Mouse (Mus musculus) heart, adult 2 months (tissue): ENCODE data around the gene Serpina7. TPM values are rescaled to one million over a fixed set of nuclear protein-coding genes. Genes with fewer than 3 reads are reported as not detected.

ENCODE experiments used
- DNase-seq, 2 experiments: peaks; one replicate each; pipeline ENCODE4 v3.0.0; 2021
- H3K27ac ChIP-seq: fragments of 200-600 bp; 2 replicates; pipeline ENCODE4 v1.8.1; 2022
- H3K27me3 ChIP-seq: fragments of 200-500 bp; 2 replicates; pipeline ENCODE4 v1.6.1; 2012; ENCODE audit warnings: mild to moderate bottlenecking, low read length, inconsistent platforms, mixed read lengths; ENCODE audit not compliant: control insufficient read depth, insufficient read depth
- H3K36me3 ChIP-seq: fragments of 200-500 bp; 2 replicates; pipeline ENCODE4 v1.6.1; 2012; ENCODE audit warnings: low read length, inconsistent platforms; ENCODE audit not compliant: control insufficient read depth, insufficient read depth
- H3K4me1 ChIP-seq: fragments of 200-500 bp; 2 replicates; pipeline ENCODE4 v1.6.1; 2011; ENCODE audit warnings: low read length; ENCODE audit not compliant: control insufficient read depth, insufficient read depth
- H3K4me3 ChIP-seq: fragments of 200-600 bp; 2 replicates; pipeline ENCODE4 v1.8.1; 2022
- H3K79me2 ChIP-seq: fragments of 200-500 bp; replicated peaks from 2 replicates; pipeline ENCODE4 v1.6.1; 2012; ENCODE audit warnings: mild to moderate bottlenecking, inconsistent platforms, low read length, moderate library complexity, mixed read lengths; ENCODE audit not compliant: control insufficient read depth, insufficient read depth
- H3K9ac ChIP-seq: fragments of 200-500 bp; 2 replicates; pipeline ENCODE4 v1.6.1; 2012; ENCODE audit warnings: low read depth, mild to moderate bottlenecking, control low read depth, inconsistent platforms, low read length, mixed read lengths
- CTCF ChIP-seq: fragments of 200-600 bp; IDR thresholded peaks from 2 replicates; pipeline ENCODE4 v1.8.1; 2022; ENCODE audit warnings: antibody characterized with exemption, mild to moderate bottlenecking, moderate library complexity
- EP300 ChIP-seq: fragments of 200-500 bp; IDR thresholded peaks from 2 replicates; pipeline ENCODE4 v1.6.1; 2011; ENCODE audit warnings: low read depth, low read length, control low read depth; ENCODE audit not compliant: insufficient read depth
- POLR2A ChIP-seq: fragments of 200-500 bp; IDR thresholded peaks from 2 replicates; pipeline ENCODE4 v1.6.1; 2011; ENCODE audit warnings: mild to moderate bottlenecking, low read depth, low read length, control low read depth; ENCODE audit not compliant: insufficient read depth
- WGBS: fragments of 180-500 bp; shearing (Covaris S2); methylation state at CpG from one replicate; pipeline ENCODE4 v1.1.7; 2018; 5-methylcytosine and 5-hydroxymethylcytosine counted together
- intact Hi-C: fragments of 180-260 bp; cut with DNase I; formaldehyde crosslinking; loops from one replicate; pipeline ENCODE4 v1.15.1; 2025
- polyA plus RNA-seq: library from polyadenylated mRNA; depleted of rRNA; stranded (reverse); fragments of >200 nt; gene quantifications from 2 replicates; pipeline ENCODE4 v1.2.3, GENCODE M21; 2012; rRNA removed
- total RNA-seq, 2 experiments: library from RNA; stranded (reverse); gene quantifications; 2 replicates each; pipeline ENCODE4 v1.2.3; 2021

Gene Serpina7
- total and polyA plus RNA-seq, 3 experiments: not detected

DNA sequence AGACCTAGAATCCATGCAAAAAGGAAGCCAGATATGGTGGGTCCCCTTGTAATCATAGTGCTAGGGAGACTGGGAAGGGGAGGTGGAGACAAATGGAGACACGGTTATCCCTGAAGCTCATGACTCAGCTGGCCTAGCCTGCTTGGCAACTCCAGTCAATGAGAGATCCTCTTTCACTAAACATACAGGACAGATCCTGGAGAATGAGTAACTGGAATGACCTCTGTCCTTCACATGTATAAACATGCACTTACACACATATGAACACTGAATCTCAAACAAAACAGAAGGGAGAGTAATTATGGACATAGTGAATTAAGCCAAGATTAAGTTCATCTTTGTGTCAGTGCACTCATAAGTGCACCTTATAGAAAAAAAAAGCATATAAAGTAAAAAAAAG lies 31.9 kb downstream of the Serpina7 start:
- H3K79me2 ChIP-seq: no peaks in the 10 kb centered on the region
- no peak overlapping the region for H3K4me3 ChIP-seq
- H3K36me3 ChIP-seq: no peaks in the 10 kb centered on the region
- no peak overlapping the region for H3K27ac ChIP-seq
- DNase-seq: no peak
- H3K27me3 ChIP-seq: no peaks in the 10 kb centered on the region
- TF ChIP-seq POLR2A (no peak), CTCF (no peak)
- intact Hi-C loops: no loop called here
- no peak overlapping the region for H3K9ac ChIP-seq
- WGBS: 64% methylated on average over 1 of the region's 1 CpGs
- H3K4me1 ChIP-seq: no peaks in the 10 kb centered on the region

GRCm38 (mm10) chrX:139051976-139052375 lies 33.1 kb downstream of the Serpina7 start:
- no peak for TF ChIP-seq POLR2A
- TF ChIP-seq EP300: no peak
- no peak for TF ChIP-seq CTCF
- Histone ChIP-seq H3K27me3 (no peaks in the 10 kb centered on the region), H3K79me2 (no peaks in the 10 kb centered on the region), H3K4me3 (no peak overlapping the region), H3K27ac (no peak overlapping the region), H3K4me1 (no peaks in the 10 kb centered on the region), H3K36me3 (no peaks in the 10 kb centered on the region), H3K9ac (no peak overlapping the region)
- WGBS: 41% methylated on average over 1 of the region's 1 CpGs
- intact Hi-C loops: no loop called here
- no peak for DNase-seq

GRCm38 (mm10) chrX:139041148-139041547 lies 43.9 kb downstream of the Serpina7 start:
- no peaks in the 10 kb centered on the region for H3K27me3 ChIP-seq
- H3K4me1 ChIP-seq: no peaks in the 10 kb centered on the region
- intact Hi-C loops: no loop called here
- no peaks in the 10 kb centered on the region for H3K79me2 ChIP-seq
- H3K27ac ChIP-seq: no peak overlapping the region
- no peak for DNase-seq
- no peaks in the 10 kb centered on the region for H3K36me3 ChIP-seq
- WGBS: 70% methylated on average over 1 of the region's 1 CpGs
- H3K4me3 ChIP-seq: no peak overlapping the region
- no peak overlapping the region for H3K9ac ChIP-seq
- TF ChIP-seq EP300 (no peak), CTCF (no peak), POLR2A (no peak)

DNA sequence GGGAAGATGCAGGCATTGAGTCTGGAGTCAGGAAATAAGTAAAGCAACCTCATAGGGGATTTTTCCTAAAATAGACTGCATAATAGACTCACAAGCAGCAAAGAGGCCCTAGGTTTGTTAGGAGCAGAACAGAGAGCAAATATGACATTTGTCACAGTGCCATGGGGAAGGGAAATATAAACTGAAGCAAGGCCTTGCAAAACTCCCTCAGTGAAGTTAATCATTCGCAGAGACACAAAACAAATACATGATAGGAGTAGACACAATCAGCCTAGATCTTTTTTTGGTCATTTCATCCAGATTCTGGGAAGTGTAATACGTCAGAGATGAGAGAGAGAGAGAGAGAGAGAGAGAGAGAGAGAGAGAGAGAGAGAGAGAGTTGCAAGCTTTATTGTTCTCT lies 45.7 kb downstream of the Serpina7 start:
- Histone ChIP-seq H3K79me2 (no peaks in the 10 kb centered on the region), H3K4me1 (no peaks in the 10 kb centered on the region), H3K36me3 (no peaks in the 10 kb centered on the region), H3K9ac (no peak overlapping the region), H3K27ac (no peak overlapping the region), H3K27me3 (no peaks in the 10 kb centered on the region), H3K4me3 (no peak overlapping the region)
- intact Hi-C loops: no loop called here
- no peak for DNase-seq
- TF ChIP-seq CTCF (no peak), EP300 (no peak), POLR2A (no peak)
- WGBS: 52% methylated on average over 2 of the region's 2 CpGs

DNA sequence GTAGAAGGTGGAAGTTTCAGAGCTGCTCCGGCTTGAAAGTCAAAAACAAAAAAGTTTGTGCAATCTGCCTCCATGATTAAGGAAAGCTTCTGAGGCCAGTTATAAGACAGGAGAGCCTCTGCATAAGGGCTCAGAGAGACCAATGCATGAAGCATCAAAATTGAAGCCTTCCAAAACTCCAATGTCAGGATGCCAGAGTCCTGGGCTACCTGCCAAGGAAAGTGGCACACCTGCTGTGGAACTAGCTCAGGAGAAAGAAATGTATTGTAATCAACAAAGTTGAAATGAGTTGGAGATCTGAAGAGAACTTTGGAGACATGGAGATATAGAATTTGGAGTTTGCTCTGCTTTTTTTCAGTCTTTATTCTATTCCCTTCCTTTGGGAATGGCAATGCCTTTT lies 47.4 kb downstream of the Serpina7 start:
- intact Hi-C loops: no loop called here
- 68% methylated on average over 1 of the region's 1 CpGs for WGBS

More for the DNA sequence above, 47.4 kb downstream of the Serpina7 start:
- Histone ChIP-seq H3K4me1 (no peaks in the 10 kb centered on the region), H3K9ac (no peak overlapping the region), H3K36me3 (no peaks in the 10 kb centered on the region), H3K79me2 (no peaks in the 10 kb centered on the region), H3K27me3 (no peaks in the 10 kb centered on the region), H3K4me3 (no peak overlapping the region), H3K27ac (no peak overlapping the region)
- TF ChIP-seq CTCF (no peak), POLR2A (no peak), EP300 (no peak)
- no peak for DNase-seq

Other genes with a start within 250 kb of the Serpina7 start
- 1 to 10 TPM in 1 of 2 experiments, under 1 TPM in 1; 0.39 to 1.4 TPM for gene Nrk, start 170.8 kb downstream of the Serpina7 start, total RNA-seq
- gene Nrk, start 170.8 kb downstream of the Serpina7 start, polyA plus RNA-seq: 0.10 and 0.23 TPM in 2 replicates
- gene 4930513O06Rik, start 1.0 kb upstream of the Serpina7 start, total RNA-seq: not detected
- not detected in 2 replicates for gene 4930513O06Rik, start 1.0 kb upstream of the Serpina7 start, polyA plus RNA-seq
- not detected for gene 4933428M09Rik, start 94.0 kb upstream of the Serpina7 start, total RNA-seq
- not detected in 2 replicates for gene 4933428M09Rik, start 94.0 kb upstream of the Serpina7 start, polyA plus RNA-seq
- gene Mum1l1, start 124.8 kb upstream of the Serpina7 start, total RNA-seq: 1 to 10 TPM; 2.2 to 2.9 TPM
- gene Mum1l1, start 124.8 kb upstream of the Serpina7 start, polyA plus RNA-seq: 0.86 and 1.5 TPM in 2 replicates
- gene Trap1a, start 248.4 kb upstream of the Serpina7 start, total RNA-seq: not detected
- not detected in 2 replicates for gene Trap1a, start 248.4 kb upstream of the Serpina7 start, polyA plus RNA-seq